Mouse (Mus musculus): ENCODE results near the gene Cpe. TPM values are rescaled to one million over a fixed set of nuclear protein-coding genes. Genes with fewer than 3 reads are reported as not detected.
A peak's percentile ranks its signal among the peaks of the same experiment; 100 is the strongest.

The Cpe gene
- 1,000 to 10,000 TPM; 3,120 to 3,267 TPM for total RNA-seq (2021)

GRCm38 (mm10) chr8:64692651-64693201 lies at the start of gene Cpe:
Gene Cpe (minus strand): TSS chr8:64693054.
- peak; percentile 75 to 87 for DNase-seq (ENCODE audit: extremely low spot score in 1 of 2, low spot score in 1 of 2)

GRCm38 (mm10) chr8:64740547-64741211 lies 47.8 kb upstream of the Cpe start:
- DNase-seq (ENCODE audit: extremely low spot score in 1 of 2, low spot score in 1 of 2), result no peak

GRCm38 (mm10) chr8:64738916-64739315 lies 46.1 kb upstream of the Cpe start:
- DNase-seq (ENCODE audit: extremely low spot score in 1 of 2, low spot score in 1 of 2), result no peak

- DNase-seq (ENCODE audit: extremely low spot score in 1 of 2, low spot score in 1 of 2), result no peak
Observed at GRCm38 (mm10) chr8:64736767-64737323, 44.0 kb upstream of the Cpe start.

GRCm38 (mm10) chr8:64735161-64735560 lies 42.3 kb upstream of the Cpe start:
- DNase-seq (ENCODE audit: extremely low spot score in 1 of 2, low spot score in 1 of 2), result no peak

GRCm38 (mm10) chr8:64733271-64733943 lies 40.6 kb upstream of the Cpe start, which contains the start of gene Msmo1:
Gene Msmo1 (minus strand): TSS chr8:64733792.
- DNase-seq (ENCODE audit: extremely low spot score in 1 of 2, low spot score in 1 of 2), result peak; percentile 82 to 92

- DNase-seq (ENCODE audit: extremely low spot score in 1 of 2, low spot score in 1 of 2), result no peak
Observed at GRCm38 (mm10) chr8:64732596-64732995, 39.7 kb upstream of the Cpe start.

GRCm38 (mm10) chr8:64728156-64728555 lies 35.3 kb upstream of the Cpe start:
- no peak for DNase-seq (ENCODE audit: extremely low spot score in 1 of 2, low spot score in 1 of 2)

GRCm38 (mm10) chr8:64726190-64726695 lies 33.4 kb upstream of the Cpe start:
- DNase-seq (ENCODE audit: extremely low spot score in 1 of 2, low spot score in 1 of 2), result no peak

GRCm38 (mm10) chr8:64723206-64723605 lies 30.4 kb upstream of the Cpe start:
- no peak for DNase-seq (ENCODE audit: extremely low spot score in 1 of 2, low spot score in 1 of 2)

GRCm38 (mm10) chr8:64717868-64718267 lies 25.0 kb upstream of the Cpe start:
- DNase-seq (ENCODE audit: extremely low spot score in 1 of 2, low spot score in 1 of 2), result no peak

- DNase-seq (ENCODE audit: extremely low spot score in 1 of 2, low spot score in 1 of 2), result no peak
Observed at GRCm38 (mm10) chr8:64712499-64712898, 19.6 kb upstream of the Cpe start.

- no peak for DNase-seq (ENCODE audit: extremely low spot score in 1 of 2, low spot score in 1 of 2)
Observed at GRCm38 (mm10) chr8:64711544-64711943, 18.7 kb upstream of the Cpe start.

- no peak for DNase-seq (ENCODE audit: extremely low spot score in 1 of 2, low spot score in 1 of 2)
Observed at GRCm38 (mm10) chr8:64707481-64707880, 14.6 kb upstream of the Cpe start.

GRCm38 (mm10) chr8:64703191-64703590 lies 10.3 kb upstream of the Cpe start:
- DNase-seq (ENCODE audit: extremely low spot score in 1 of 2, low spot score in 1 of 2), result no peak

- DNase-seq (ENCODE audit: extremely low spot score in 1 of 2, low spot score in 1 of 2), result peak in 1 of 2 experiments; percentile 25
Observed at GRCm38 (mm10) chr8:64691591-64692401, 1.1 kb downstream of the Cpe start.

- DNase-seq (ENCODE audit: extremely low spot score in 1 of 2, low spot score in 1 of 2), result no peak
Observed at GRCm38 (mm10) chr8:64690845-64691244, 2.0 kb downstream of the Cpe start.

- DNase-seq (ENCODE audit: extremely low spot score in 1 of 2, low spot score in 1 of 2), result no peak
Observed at GRCm38 (mm10) chr8:64690306-64690705, 2.5 kb downstream of the Cpe start.

GRCm38 (mm10) chr8:64688741-64689140 lies 4.1 kb downstream of the Cpe start:
- DNase-seq (ENCODE audit: extremely low spot score in 1 of 2, low spot score in 1 of 2), result no peak

GRCm38 (mm10) chr8:64688161-64688560 lies 4.7 kb downstream of the Cpe start:
- no peak for DNase-seq (ENCODE audit: extremely low spot score in 1 of 2, low spot score in 1 of 2)

Measured in layer of hippocampus, postnatal 25 days (tissue).